ENCODE assay signal across 8 mouse cellular contexts in genomic region chr1:43826628-43827001, GRCm38 (mm10). TPM values are rescaled to one million over a fixed set of nuclear protein-coding genes. Genes with fewer than 3 reads are reported as not detected.
DNase-seq lines count a peak whose midpoint lies in the region; ATAC-seq and TF ChIP-seq lines count a peak whose summit lies in the region.

No protein-coding gene starts in this region.

- peaks cover 3% of the 10 kb centered on the region; the same call in 1 of the 2 replicates for H3K4me1 ChIP-seq in lung, embryonic 14.5 days (ENCODE audit: insufficient read depth)
- peaks cover 16% of the 10 kb centered on the region for H3K4me1 ChIP-seq in embryonic facial prominence, embryonic 12.5 days
- peaks cover 12% of the 10 kb centered on the region for H3K4me1 ChIP-seq in limb, embryonic 12.5 days (replicated peaks)
- peaks cover 15% of the 10 kb centered on the region for H3K4me1 ChIP-seq in neural tube, embryonic 14.5 days (ENCODE audit: control insufficient read depth, insufficient read depth, low read length)

- H3K36me3 ChIP-seq in lung, embryonic 14.5 days (ENCODE audit: insufficient read depth): no peaks in the 10 kb centered on the region
- H3K36me3 ChIP-seq in embryonic facial prominence, embryonic 12.5 days: no peaks in the 10 kb centered on the region
- H3K36me3 ChIP-seq in limb, embryonic 12.5 days: no peaks in the 10 kb centered on the region
- no peaks in the 10 kb centered on the region for H3K36me3 ChIP-seq in neural tube, embryonic 14.5 days (ENCODE audit: control insufficient read depth, insufficient read depth, low read length)

- no peaks in the 10 kb centered on the region for H3K27me3 ChIP-seq in lung, embryonic 14.5 days (ENCODE audit: insufficient read depth, low read length)
- no peaks in the 10 kb centered on the region for H3K27me3 ChIP-seq in embryonic facial prominence, embryonic 12.5 days
- no peaks in the 10 kb centered on the region for H3K27me3 ChIP-seq in limb, embryonic 12.5 days
- H3K27me3 ChIP-seq in neural tube, embryonic 14.5 days (ENCODE audit: control insufficient read depth, insufficient read depth, low read length): no peaks in the 10 kb centered on the region

- intact Hi-C loops in left cerebral cortex, postnatal 4 days (cut with DNase I): no loop called here
- intact Hi-C loops in left cerebral cortex, postnatal 25 days (cut with DNase I): loop anchor here (2.0 to 10.0 kb wide), 4 partner anchors 52 to 732 kb away; partner anchors contain the start of genes AI597479, Tgfbrap1 and Tpp2

- H3K4me3 ChIP-seq in lung, embryonic 14.5 days (ENCODE audit: low read depth, low read length): peak overlapping the region; percentile 81
- H3K4me3 ChIP-seq in embryonic facial prominence, embryonic 12.5 days: peak overlapping the region; percentile 77
- peak overlapping the region; percentile 93 for H3K4me3 ChIP-seq in limb, embryonic 12.5 days (replicated peaks)
- H3K4me3 ChIP-seq in neural tube, embryonic 14.5 days (ENCODE audit: low read depth, low read length): peak overlapping the region; percentile 89

- H3K27ac ChIP-seq in lung, embryonic 14.5 days (ENCODE audit: low read depth): peak overlapping the region; percentile 93
- H3K27ac ChIP-seq in embryonic facial prominence, embryonic 12.5 days: peak overlapping the region; percentile 95
- peak overlapping the region; percentile 94 for H3K27ac ChIP-seq in limb, embryonic 12.5 days
- H3K27ac ChIP-seq in neural tube, embryonic 14.5 days (ENCODE audit: low read depth, low read length): peak overlapping the region; percentile 92; the same call in 1 of the 2 replicates

- WGBS in lung, embryonic 14.5 days: 0% methylated on average over 3 of the region's 3 CpGs
- WGBS in embryonic facial prominence, embryonic 12.5 days: 0% methylated on average over 3 of the region's 3 CpGs
- WGBS in limb, embryonic 12.5 days: 0% methylated on average over 3 of the region's 3 CpGs
- 0% methylated on average over 3 of the region's 3 CpGs for WGBS in neural tube, embryonic 14.5 days

- no peak for ATAC-seq in lung, embryonic 14.5 days (ENCODE audit: insufficient read depth)
- no peak for ATAC-seq in embryonic facial prominence, embryonic 12.5 days (ENCODE audit: insufficient number of reproducible peaks, insufficient read depth, low FRiP score, low TSS enrichment)
- ATAC-seq in limb, embryonic 12.5 days (ENCODE audit: insufficient number of reproducible peaks, insufficient read depth, low FRiP score, low TSS enrichment, low read depth): no peak
- ATAC-seq in neural tube, embryonic 14.5 days (ENCODE audit: low read depth): no peak

- TF ChIP-seq CTCF in lung, embryonic 14.5 days (IDR thresholded peaks at IDR 0.05; ENCODE audit: low read depth): no peak

- H3K9me3 ChIP-seq in lung, embryonic 14.5 days (ENCODE audit: low read depth, low read length): no peaks in the 10 kb centered on the region
- H3K9me3 ChIP-seq in embryonic facial prominence, embryonic 12.5 days: no peaks in the 10 kb centered on the region
- H3K9me3 ChIP-seq in limb, embryonic 12.5 days: no peaks in the 10 kb centered on the region
- no peaks in the 10 kb centered on the region for H3K9me3 ChIP-seq in neural tube, embryonic 14.5 days (ENCODE audit: control insufficient read depth, low read length)

- H3K9ac ChIP-seq in lung, embryonic 14.5 days: peak overlapping the region; percentile 87
- H3K9ac ChIP-seq in embryonic facial prominence, embryonic 12.5 days: peak overlapping the region; percentile 75
- peak overlapping the region; percentile 89 for H3K9ac ChIP-seq in limb, embryonic 12.5 days (replicated peaks)
- H3K9ac ChIP-seq in neural tube, embryonic 14.5 days (replicated peaks; ENCODE audit: low read depth, low read length): peak overlapping the region; percentile 83

- H3K4me2 ChIP-seq in lung, embryonic 14.5 days: peak overlapping the region; percentile 96
- H3K4me2 ChIP-seq in embryonic facial prominence, embryonic 12.5 days (replicated peaks): peak overlapping the region; percentile 95
- H3K4me2 ChIP-seq in limb, embryonic 12.5 days: peak overlapping the region; percentile 82
- peak overlapping the region; percentile 94 for H3K4me2 ChIP-seq in neural tube, embryonic 14.5 days (ENCODE audit: low read depth, low read length)

- peak; percentile 27 for DNase-seq in lung, embryonic 14.5 days
- DNase-seq in lung, postnatal 14 days: no peak
- no peak for DNase-seq in left cerebral cortex, postnatal 4 days
- no peak for DNase-seq in left cerebral cortex, postnatal 25 days (ENCODE audit: low spot score in 2 of 2)
- DNase-seq in right cerebral cortex, postnatal 14 days: no peak

RNA-seq across cellular contexts. Expression of gene Uxs1, which starts 1.0 kb away (rescaled TPM):
- 32.3 and 32.4 TPM in 2 replicates for polyA plus RNA-seq in lung, embryonic 14.5 days (2014; fragmentation: Nextera tagmentation; extraction: Ambion mirVana)
- 23.1 and 24.9 TPM in 2 replicates for polyA plus RNA-seq in embryonic facial prominence, embryonic 12.5 days (2016; fragmentation: Nextera tagmentation; extraction: Ambion mirVana)
- 24.9 and 25.4 TPM in 2 replicates for polyA plus RNA-seq in limb, embryonic 12.5 days (2016; fragmentation: Nextera tagmentation; extraction: Ambion mirVana)
- polyA plus RNA-seq in neural tube, embryonic 14.5 days (2014; fragmentation: Nextera tagmentation; extraction: Ambion mirVana): 15.0 and 22.5 TPM in 2 replicates
- 10 to 100 TPM; 30.0 to 33.3 TPM for total RNA-seq in left cerebral cortex, postnatal 4 days (2021)
- total RNA-seq in left cerebral cortex, postnatal 25 days (2021): 10 to 100 TPM; 52.0 to 52.7 TPM
